Mouse (Mus musculus): ENCODE results near the gene Itpr2.

The Itpr2 gene

DNA sequence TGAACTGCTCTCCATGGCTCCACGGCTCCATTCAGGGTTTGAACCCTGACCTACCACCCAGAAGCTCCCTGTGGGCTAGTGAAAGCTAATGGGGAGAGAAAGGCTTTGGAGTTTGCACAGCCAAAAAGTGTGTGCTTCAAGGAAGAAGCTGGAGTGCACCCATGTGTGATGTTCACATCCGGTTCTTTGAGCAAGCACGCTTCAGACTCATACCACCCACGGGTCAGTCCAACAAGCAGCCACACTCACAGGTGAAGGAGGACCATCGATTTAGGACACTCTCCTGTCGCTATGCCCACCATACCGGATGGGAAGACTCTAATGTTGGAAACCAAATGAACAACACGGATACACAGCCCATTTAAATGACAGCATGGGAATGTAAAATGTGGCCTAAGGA, 9.5 kb upstream of the Itpr2 start:
- intact Hi-C loops (cut with DNase I), result no loop called here

- intact Hi-C loops (cut with DNase I), result loop anchor here (10.0 kb wide), 1 partner anchor 65 kb away; the partner anchor contains the start of genes Fgfr1op2 and Ints13
These were observed 7.9 kb upstream of the Itpr2 start for GRCm38 (mm10) chr6:146509891-146510290.

DNA sequence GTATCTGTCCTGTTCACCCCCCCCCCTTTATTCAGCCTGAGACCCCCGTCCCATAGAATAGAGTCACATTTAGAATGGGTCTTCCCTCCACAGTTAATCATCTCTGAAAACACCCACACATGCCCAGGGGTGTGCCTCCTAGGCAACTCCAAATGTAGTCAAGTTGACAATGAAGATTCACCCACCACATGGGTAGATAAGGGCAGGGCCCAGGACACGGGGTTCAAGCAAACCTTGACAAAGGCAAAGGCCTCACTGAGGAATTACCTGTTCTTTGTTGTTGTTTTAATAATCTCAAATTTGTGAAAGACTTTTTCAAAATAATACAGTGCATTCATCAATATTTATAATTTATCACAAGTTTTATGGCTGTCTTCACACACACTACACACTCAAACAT, 2.4 kb upstream of the Itpr2 start:
- intact Hi-C loops (cut with DNase I), result loop anchor here (10.0 kb wide), 1 partner anchor 70 kb away; the partner anchor contains the start of genes Fgfr1op2 and Ints13

DNA sequence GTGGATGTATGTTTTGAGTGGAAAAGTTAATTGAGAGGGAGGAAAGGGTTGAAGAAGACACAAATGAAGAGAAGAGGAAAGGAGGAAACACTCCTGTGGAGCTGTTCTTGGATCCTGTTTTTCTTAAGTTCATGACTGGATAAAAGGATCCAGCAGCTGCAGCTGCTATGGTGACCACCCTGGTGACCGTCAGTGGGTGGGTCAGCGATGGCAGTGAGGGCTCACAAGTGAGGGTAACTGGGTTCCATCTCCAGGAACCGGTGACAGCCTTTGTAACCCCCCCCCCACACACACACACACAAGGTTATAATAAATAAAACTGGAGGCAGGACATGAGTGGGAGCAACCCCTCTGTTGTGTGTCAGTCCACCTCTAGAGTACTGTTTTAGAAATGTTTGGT, 833 bp upstream of the Itpr2 start:
- intact Hi-C loops (cut with DNase I), result loop anchor here (10.0 kb wide), 1 partner anchor 72 kb away; the partner anchor contains the start of genes Fgfr1op2 and Ints13

GRCm38 (mm10) chr6:146501316-146501865, 632 bp downstream of the Itpr2 start:
- intact Hi-C loops (cut with DNase I), result loop anchor here (10.0 kb wide), 1 partner anchor 73 kb away; the partner anchor contains the start of genes Fgfr1op2 and Ints13

- intact Hi-C loops (cut with DNase I), result loop anchor here (10.0 kb wide), 1 partner anchor 74 kb away; the partner anchor contains the start of genes Fgfr1op2 and Ints13
These were observed 1.3 kb downstream of the Itpr2 start for GRCm38 (mm10) chr6:146500771-146501170.

DNA sequence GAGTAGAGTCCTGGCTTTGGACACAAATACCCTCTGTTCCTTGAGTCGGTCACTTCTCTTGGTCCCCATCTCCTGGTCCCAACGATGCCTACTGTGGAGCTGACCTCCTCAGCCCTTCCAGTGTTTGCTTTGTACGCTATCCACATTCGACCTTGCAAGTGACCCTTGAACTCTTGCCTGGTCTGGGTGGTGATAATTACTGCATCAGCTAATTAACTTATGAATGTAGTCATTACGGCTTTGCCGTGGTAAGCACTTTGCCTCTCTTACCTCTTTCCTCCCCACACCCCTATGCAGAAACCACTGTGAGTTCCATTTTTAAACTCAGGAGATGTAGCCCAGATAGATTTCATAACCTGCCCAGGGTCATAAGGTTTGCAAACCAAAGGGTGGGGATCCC, 1.8 kb downstream of the Itpr2 start:
- intact Hi-C loops (cut with DNase I), result loop anchor here (10.0 kb wide), 1 partner anchor 75 kb away; the partner anchor contains the start of genes Fgfr1op2 and Ints13

GRCm38 (mm10) chr6:146499566-146499965, 2.5 kb downstream of the Itpr2 start:
- intact Hi-C loops (cut with DNase I), result no loop called here

DNA sequence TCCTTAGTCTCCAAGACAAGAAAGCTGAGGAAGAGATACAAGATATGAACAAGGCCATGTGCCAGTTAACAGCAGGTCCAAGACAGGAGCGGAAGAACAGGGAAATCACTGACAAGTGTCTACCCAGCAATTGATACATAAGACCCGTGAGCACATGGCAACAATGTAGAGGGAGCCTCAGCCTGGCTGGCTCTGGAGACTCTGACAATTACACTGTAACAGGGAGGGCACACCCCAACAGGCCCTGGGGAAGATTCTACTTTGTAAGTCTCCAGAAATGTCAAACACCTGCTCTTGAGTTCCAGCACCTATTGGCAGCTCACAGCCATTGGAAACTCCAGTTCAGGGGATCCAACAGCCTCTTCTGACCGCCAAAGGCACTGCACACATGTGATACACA, 3.6 kb downstream of the Itpr2 start:
- intact Hi-C loops (cut with DNase I), result no loop called here

GRCm38 (mm10) chr6:146497866-146498265, 4.2 kb downstream of the Itpr2 start:
- intact Hi-C loops (cut with DNase I), result no loop called here

- intact Hi-C loops (cut with DNase I), result no loop called here
These were observed 4.6 kb downstream of the Itpr2 start for GRCm38 (mm10) chr6:146497435-146497834.

- intact Hi-C loops (cut with DNase I), result no loop called here
These were observed 10.3 kb downstream of the Itpr2 start for GRCm38 (mm10) chr6:146491680-146492079.

DNA sequence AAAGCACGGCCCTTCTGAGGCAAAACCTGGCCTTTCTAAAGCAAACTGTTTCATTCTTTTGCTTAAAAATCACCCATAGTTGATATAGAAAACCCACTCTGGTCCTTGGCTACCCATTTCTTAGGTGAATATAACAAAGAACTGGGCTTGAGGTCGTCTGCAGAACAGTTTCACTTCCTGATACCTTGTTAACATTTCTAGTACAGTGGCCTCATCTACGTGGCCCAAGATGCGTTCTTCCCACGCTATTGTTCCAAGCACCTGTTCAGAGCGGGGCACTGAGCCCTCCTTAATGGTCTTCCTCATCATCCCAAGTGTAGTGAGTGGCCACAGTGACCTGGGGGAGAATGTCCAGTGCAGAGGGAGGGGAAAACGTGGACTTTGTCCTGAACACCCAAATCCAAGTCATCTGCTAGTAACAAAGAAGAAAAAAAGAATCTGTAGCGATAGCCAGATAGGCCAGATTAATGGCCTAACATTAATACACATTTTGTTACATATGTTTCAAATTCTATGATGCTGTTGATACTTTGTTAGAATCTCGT, 11.5 kb downstream of the Itpr2 start:
- intact Hi-C loops (cut with DNase I), result no loop called here

DNA sequence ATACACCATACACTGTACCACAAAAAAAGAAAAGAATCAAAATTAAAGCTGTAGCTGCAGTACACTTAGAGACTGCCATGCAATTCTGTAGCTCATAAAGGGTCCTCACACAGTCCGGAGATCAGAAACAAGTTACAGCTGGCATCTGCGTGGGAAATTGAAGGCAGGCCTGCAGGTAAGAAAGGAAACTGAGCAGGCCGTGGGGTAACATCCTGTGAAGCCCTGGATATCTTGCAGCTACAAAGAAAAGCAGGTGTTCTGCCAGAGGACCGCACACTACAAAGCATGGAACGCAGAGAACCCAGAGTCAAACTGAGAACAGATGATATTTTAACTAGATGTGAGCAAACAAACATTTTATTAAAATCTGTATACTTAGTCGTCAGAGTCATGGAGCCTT, 12.2 kb downstream of the Itpr2 start:
- intact Hi-C loops (cut with DNase I), result no loop called here

DNA sequence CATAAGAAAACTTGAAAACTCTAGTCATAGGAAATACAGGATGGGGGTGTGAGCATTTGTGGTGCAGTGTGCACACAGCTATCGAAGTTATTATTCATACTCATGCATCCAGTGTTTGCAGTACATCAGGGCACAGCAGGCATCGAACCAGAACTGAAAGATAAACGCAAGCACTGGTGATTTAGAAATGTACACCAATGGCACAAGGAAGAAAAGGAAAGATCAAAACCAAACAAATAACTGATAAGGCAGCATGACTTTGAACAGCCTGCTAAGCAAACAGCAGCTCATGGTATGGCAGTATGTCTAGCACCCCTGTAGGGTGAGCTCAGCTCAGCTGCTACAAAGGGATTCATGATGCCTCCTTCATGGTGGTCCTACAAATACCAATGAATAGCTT, 13.3 kb downstream of the Itpr2 start:
- intact Hi-C loops (cut with DNase I), result no loop called here

DNA sequence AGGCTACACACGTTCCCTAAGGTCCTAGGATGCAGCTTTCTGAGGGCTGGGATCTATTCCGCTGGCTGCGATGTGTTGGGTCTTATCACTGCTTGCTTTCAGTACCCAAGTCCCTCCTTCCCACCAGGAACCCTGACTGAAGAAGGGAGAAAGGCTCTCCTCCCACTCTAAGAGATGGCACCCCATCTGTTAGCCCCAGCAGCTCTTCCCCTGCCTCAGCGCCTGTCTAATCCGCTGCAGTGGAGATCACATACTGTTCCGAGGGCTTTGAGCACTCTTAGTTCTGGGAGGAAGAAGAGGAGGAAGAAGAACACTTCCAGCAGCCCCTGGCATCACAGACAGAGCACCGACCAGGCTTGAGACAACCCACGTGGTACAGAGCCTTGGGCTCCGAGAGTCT, 14.9 kb downstream of the Itpr2 start:
- intact Hi-C loops (cut with DNase I), result no loop called here

DNA sequence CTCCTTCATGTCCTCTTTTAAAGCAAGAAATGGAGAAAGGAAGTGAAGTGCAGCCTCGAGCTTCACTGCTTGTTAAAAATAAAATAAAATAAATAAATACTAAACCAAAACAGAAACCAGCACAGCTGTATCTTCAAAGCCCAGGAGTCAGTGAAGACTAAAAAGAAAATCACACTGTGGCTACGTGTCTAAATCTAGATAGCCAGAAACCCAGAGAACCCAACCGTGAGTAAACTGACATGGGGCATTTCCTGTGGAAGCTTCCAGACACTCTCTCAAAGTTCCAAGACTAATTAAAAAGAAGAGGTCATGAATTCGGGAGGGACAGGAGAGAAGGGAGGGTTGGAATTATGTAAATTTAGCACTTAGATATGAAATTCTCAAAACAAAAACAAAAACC, 15.9 kb downstream of the Itpr2 start:
- intact Hi-C loops (cut with DNase I), result no loop called here

DNA sequence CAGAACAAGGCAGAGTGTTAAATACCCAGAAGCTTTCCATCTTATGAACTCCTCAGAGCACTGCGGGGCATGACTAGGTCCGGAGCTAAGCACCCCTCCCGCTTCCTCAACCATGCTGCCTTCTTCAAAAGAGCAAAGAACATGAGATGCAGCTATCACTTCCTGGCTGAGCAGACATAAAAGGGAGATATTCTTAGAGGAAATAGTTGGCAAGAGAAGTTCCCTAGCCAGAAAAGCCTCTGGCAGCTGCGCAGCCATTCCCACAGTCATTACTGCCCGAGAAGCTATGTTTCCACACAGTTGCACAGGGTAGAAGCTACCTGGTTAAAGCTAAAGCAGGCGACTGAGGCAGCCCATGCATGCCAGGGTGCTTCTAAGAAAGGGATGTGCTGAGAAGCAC, 20.6 kb downstream of the Itpr2 start:
- intact Hi-C loops (cut with DNase I), result no loop called here

DNA sequence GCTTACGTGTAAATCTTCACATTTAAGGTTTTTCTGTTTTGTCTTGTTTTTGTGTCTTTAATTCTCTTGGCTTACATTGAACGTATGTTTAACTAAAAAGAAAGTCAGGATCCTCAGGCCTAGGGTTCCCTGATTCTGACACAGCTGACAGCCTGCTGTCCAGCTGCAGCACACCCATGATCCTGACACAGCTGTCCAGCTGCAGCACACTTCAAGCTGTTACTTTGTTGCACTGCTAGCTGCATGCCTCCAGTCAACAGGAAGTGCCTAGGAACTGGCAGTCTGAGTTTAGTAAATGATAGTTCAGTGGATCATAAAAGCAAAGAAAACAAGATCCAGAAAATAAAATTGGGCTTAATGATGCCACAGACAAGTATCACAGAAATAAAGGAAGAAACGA, 21.1 kb downstream of the Itpr2 start:
- intact Hi-C loops (cut with DNase I), result no loop called here

- intact Hi-C loops (cut with DNase I), result no loop called here
These were observed 22.9 kb downstream of the Itpr2 start for GRCm38 (mm10) chr6:146478888-146479683.

GRCm38 (mm10) chr6:146476865-146477264, 25.2 kb downstream of the Itpr2 start:
- intact Hi-C loops (cut with DNase I), result no loop called here

DNA sequence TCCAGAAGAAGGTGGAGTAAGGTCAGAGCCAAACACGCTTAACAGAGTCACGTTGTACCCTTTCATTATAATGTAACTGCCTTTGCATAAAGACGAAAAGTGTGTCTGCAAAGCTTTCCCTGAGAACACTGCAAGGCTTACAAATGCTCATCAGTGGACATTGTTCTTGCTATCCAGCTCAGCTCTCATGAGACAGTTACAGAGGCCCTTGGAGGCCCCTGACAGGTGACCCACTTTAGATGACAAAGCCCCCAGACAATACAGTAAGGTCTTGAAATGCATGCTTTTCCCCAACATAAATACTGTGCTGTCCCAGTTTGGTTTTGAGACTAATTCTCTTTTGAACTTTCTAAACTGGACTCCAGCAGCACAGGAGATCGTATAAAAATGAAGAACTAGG, 27.9 kb downstream of the Itpr2 start:
- intact Hi-C loops (cut with DNase I), result no loop called here

Measured in adrenal gland (tissue).